Mouse (Mus musculus): Measurements from ENCODE around the gene Gm20696.

DNA sequence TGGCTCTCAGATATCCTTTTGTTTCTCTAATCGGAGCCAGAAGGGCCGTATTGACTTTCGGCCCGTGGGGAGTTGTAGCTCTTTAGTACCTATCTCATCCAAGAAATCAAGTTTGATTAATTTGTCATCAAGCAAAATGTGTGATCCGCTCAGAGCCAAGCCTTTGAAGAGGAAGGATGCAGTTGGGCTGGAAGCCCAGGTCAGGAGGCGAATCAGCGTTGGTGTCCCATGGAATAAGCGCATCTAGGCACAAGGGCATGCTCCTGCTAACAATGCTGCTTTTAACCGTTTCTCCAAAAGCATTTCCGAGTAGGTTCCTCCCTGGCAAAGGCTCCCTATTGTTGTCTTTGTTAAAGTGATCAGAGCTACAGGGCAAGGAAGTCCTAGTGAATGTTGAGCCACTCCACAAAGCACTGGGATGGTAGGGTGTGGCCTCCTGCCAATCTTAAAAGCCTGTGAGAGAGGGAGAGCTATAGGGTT is 51.3 kb downstream of the Gm20696 start:
- no peak for TF ChIP-seq CTCF (IDR thresholded peaks at IDR 0.05; ENCODE audit: borderline replicate concordance, extremely low read depth, insufficient read depth, insufficient read length)
- no peak for TF ChIP-seq POLR2A (IDR thresholded peaks at IDR 0.05; ENCODE audit: borderline replicate concordance, extremely low read depth, insufficient read depth, insufficient read length, poor library complexity, severe bottlenecking)

All from brain, embryonic 14.5 days (tissue).